Mouse (Mus musculus): Measurements from ENCODE around the gene Pdia6. TPM values are rescaled to one million over a fixed set of nuclear protein-coding genes. Genes with fewer than 3 reads are reported as not detected.

The Pdia6 gene
- polyA plus RNA-seq (2015; fragmentation: Illumina TruSeq; extraction: RNeasy Lipid Tissue Mini Kit (QIAGEN cat#74804); ENCODE audit: insufficient read depth, low read depth, low replicate concordance): 101 TPM

DNA sequence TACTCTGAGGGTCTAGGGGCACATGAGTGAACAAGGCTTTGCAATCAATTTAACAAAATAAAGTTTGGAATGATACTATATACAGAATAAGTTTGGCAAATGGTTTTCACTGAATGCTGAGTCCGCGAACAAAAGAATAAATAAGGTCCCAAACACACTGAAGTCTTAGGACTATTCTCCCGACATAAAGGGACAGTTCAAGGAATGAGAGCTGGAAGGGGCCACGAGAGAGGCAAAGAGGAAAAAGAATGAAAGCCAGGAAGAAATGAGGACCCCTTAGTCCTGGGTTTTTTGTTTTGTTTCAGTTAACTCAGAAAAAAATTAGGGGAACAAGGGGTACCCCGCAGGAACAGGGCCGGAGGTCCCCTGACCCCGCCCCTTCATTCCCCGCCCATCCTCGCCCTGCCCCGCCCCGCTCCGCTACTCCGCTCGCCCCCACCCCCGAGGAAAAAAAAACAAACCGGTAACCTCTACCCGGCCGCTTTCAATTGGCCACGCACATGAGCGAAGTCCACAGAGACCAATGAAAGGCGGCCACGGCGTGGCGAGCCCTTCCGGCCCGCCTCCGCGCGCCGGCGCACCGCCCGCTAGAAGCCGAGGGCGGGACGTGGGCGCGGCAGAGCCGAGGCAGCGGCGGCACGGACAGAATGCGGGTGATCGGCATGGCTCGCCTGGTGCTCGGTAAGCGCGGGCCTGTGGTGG lies at the start of gene Pdia6:
Gene Pdia6, plus strand, starts transcription at position 575 of the 702 bp plus-strand sequence.

DNA sequence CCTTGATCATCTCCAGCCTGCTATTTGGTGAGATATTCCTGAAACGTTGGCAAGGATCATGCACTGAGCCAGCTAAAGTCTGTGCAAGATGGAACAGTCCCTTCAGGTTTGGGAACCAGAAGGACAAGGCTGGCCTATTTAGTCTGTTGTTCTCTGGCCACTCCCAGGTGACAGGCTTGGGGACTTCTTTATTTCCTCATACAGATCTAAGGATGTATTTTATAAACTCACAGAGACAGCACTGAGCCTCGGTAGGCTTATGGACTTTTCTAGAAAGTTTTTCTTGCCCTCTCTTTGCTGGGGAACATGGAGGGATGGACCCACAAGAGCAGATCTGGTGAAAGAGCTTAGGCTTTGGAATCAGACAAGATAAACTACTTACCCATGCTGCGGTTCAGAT lies 62.9 kb downstream of the Pdia6 start, which contains the start of gene Atp6v1c2:
Gene Atp6v1c2, minus strand, starts transcription at position 101 of the 400 bp plus-strand sequence.

Other genes starting within 250 kb of the Pdia6 start
- 0.17 TPM for gene Kcnf1, start 89.7 kb upstream of the Pdia6 start, polyA plus RNA-seq (2015; fragmentation: Illumina TruSeq; extraction: RNeasy Lipid Tissue Mini Kit (QIAGEN cat#74804); ENCODE audit: insufficient read depth, low read depth, low replicate concordance)
- gene Atp6v1c2, start 62.8 kb downstream of the Pdia6 start, polyA plus RNA-seq (2015; fragmentation: Illumina TruSeq; extraction: RNeasy Lipid Tissue Mini Kit (QIAGEN cat#74804); ENCODE audit: insufficient read depth, low read depth, low replicate concordance): not detected
- 2.6 TPM for gene Nol10, start 81.9 kb downstream of the Pdia6 start, polyA plus RNA-seq (2015; fragmentation: Illumina TruSeq; extraction: RNeasy Lipid Tissue Mini Kit (QIAGEN cat#74804); ENCODE audit: insufficient read depth, low read depth, low replicate concordance)

Data from pancreas, adult 10 weeks (tissue).